Mouse (Mus musculus): ENCODE results near the gene Cep44. TPM values are rescaled to one million over a fixed set of nuclear protein-coding genes. Genes with fewer than 3 reads are reported as not detected.

Cep44 gene
- total RNA-seq, 2 experiments from 2014 or later, result 23.8 to 25.8 TPM

GRCm38 (mm10) chr8:56489496-56489895 is 61.4 kb downstream of the Cep44 start:
- no peak for DNase-seq (ENCODE audit: low spot score in 2 of 2)

- no peak for DNase-seq (ENCODE audit: low spot score in 2 of 2)
These were observed 64.8 kb downstream of the Cep44 start for GRCm38 (mm10) chr8:56486006-56486405.

Small RNAs within 50 kb of the gene (microRNA-seq; reads per million reads assigned to microRNA genes)
- gene Gm25992, result 0 reads per million in 2 experiments

Other genes starting within 250 kb of the Cep44 start
- gene Fbxo8, start within 50 bp of the Cep44 start, total RNA-seq (2021), result 10 to 100 TPM; 26.6 to 31.9 TPM